Mouse (Mus musculus) kidney, embryonic 16.5 days (tissue): ENCODE measurements around the gene Ttc17. TPM values are rescaled to one million over a fixed set of nuclear protein-coding genes. Genes with fewer than 3 reads are reported as not detected.

Source experiments
- ATAC-seq: fragments of 200-750 bp; cut with Nextera tagmentation; 2 replicates; pipeline ENCODE4 v1.8.0; 2017; ENCODE audit warnings: moderate TSS enrichment; ENCODE audit not compliant: low FRiP score, low TSS enrichment
- H3K27ac ChIP-seq: fragments of 300-500 bp; sonication (generic); 2 replicates; pipeline ENCODE4 v1.5.1; 2014; ENCODE audit warnings: low read length
- H3K27me3 ChIP-seq: fragments of 300-500 bp; sonication (generic); 2 replicates; pipeline ENCODE4 v1.6.1; 2014; ENCODE audit warnings: low read length, control low read depth, mixed read lengths; ENCODE audit not compliant: insufficient read depth
- H3K36me3 ChIP-seq: fragments of 300-500 bp; sonication (generic); 2 replicates; pipeline ENCODE4 v1.6.1; 2014; ENCODE audit warnings: low read length, control low read depth, mixed read lengths; ENCODE audit not compliant: insufficient read depth
- H3K4me1 ChIP-seq: fragments of 300-500 bp; sonication (generic); 2 replicates; pipeline ENCODE4 v1.6.1; 2014; ENCODE audit warnings: low read length, control low read depth, mixed read lengths; ENCODE audit not compliant: insufficient read depth
- H3K4me2 ChIP-seq: fragments of 300-500 bp; sonication (generic); replicated peaks from 2 replicates; pipeline ENCODE4 v1.6.1; 2014; ENCODE audit warnings: low read depth, low read length
- H3K4me3 ChIP-seq: fragments of 300-500 bp; sonication (generic); 2 replicates; pipeline ENCODE4 v1.5.1; 2014; ENCODE audit warnings: mild to moderate bottlenecking, low read length
- H3K9ac ChIP-seq: fragments of 300-500 bp; sonication (generic); replicated peaks from 2 replicates; pipeline ENCODE4 v1.6.1; 2014; ENCODE audit warnings: low read length
- H3K9me3 ChIP-seq: fragments of 300-500 bp; sonication (generic); 2 replicates; pipeline ENCODE4 v1.6.1; 2016; ENCODE audit warnings: low read length, control low read depth
- WGBS: fragments of 180-500 bp; shearing (Covaris S2); extraction: QIAGEN DNeasy Blood & Tissue Kit; methylation state at CpG from one replicate; pipeline ENCODE4 v1.1.7; 2014; 5-methylcytosine and 5-hydroxymethylcytosine counted together
- polyA plus RNA-seq: library from polyadenylated mRNA; unstranded; fragments of >200 nt; fragmentation: Nextera tagmentation; extraction: Ambion mirVana; gene quantifications from 2 replicates; pipeline ENCODE4 v1.2.1, GENCODE M21; 2015

Ttc17 gene
- polyA plus RNA-seq, 1 experiment from 2014 or later = 17.4 TPM

GRCm38 (mm10) chr2:94344624-94345023 is 61.9 kb downstream of the Ttc17 start:
- Histone ChIP-seq H3K4me2 (no peak overlapping the region), H3K9me3 (no peaks in the 10 kb centered on the region), H3K4me1 (peaks cover 6% of the 10 kb centered on the region; the same call in 1 of the 2 replicates), H3K4me3 (no peak overlapping the region), H3K27me3 (no peaks in the 10 kb centered on the region), H3K27ac (no peak overlapping the region), H3K9ac (no peak overlapping the region), H3K36me3 (peaks cover 10% of the 10 kb centered on the region; the same call in 1 of the 2 replicates)
- 92% methylated on average over 4 of the region's 4 CpGs for WGBS
- ATAC-seq = no peak

- peaks cover 6% of the 10 kb centered on the region; the same call in 1 of the 2 replicates for H3K4me1 ChIP-seq
- no peaks in the 10 kb centered on the region for H3K27me3 ChIP-seq
- no peaks in the 10 kb centered on the region for H3K9me3 ChIP-seq
- H3K4me2 ChIP-seq = no peak overlapping the region
- peak; percentile 64; the same call in 1 of the 2 replicates for ATAC-seq
- 58% methylated on average over 12 of the region's 12 CpGs for WGBS
- H3K27ac ChIP-seq = no peak overlapping the region
- H3K9ac ChIP-seq = no peak overlapping the region
- H3K4me3 ChIP-seq = no peak overlapping the region
- peaks cover 10% of the 10 kb centered on the region; the same call in 1 of the 2 replicates for H3K36me3 ChIP-seq
Observed at GRCm38 (mm10) chr2:94343290-94344285, 62.9 kb downstream of the Ttc17 start.

GRCm38 (mm10) chr2:94340769-94341168 is 65.7 kb downstream of the Ttc17 start:
- no peaks in the 10 kb centered on the region for H3K9me3 ChIP-seq
- no peak overlapping the region for H3K4me2 ChIP-seq
- no peaks in the 10 kb centered on the region for H3K4me1 ChIP-seq
- no peaks in the 10 kb centered on the region for H3K27me3 ChIP-seq
- ATAC-seq = no peak
- H3K4me3 ChIP-seq = no peak overlapping the region
- WGBS = 87% methylated on average over 1 of the region's 1 CpGs
- no peak overlapping the region for H3K9ac ChIP-seq
- H3K27ac ChIP-seq = no peak overlapping the region
- H3K36me3 ChIP-seq = peaks cover 20% of the 10 kb centered on the region; the same call in 1 of the 2 replicates

- Histone ChIP-seq H3K27me3 (no peaks in the 10 kb centered on the region), H3K9me3 (no peaks in the 10 kb centered on the region), H3K4me2 (no peak overlapping the region), H3K9ac (no peak overlapping the region), H3K4me3 (no peak overlapping the region), H3K4me1 (no peaks in the 10 kb centered on the region), H3K36me3 (peaks cover 20% of the 10 kb centered on the region; the same call in 1 of the 2 replicates), H3K27ac (no peak overlapping the region)
- no peak for ATAC-seq
- 90% methylated on average over 5 of the region's 5 CpGs for WGBS
Observed at GRCm38 (mm10) chr2:94339495-94339894, 67.0 kb downstream of the Ttc17 start.

GRCm38 (mm10) chr2:94336336-94336735 is 70.2 kb downstream of the Ttc17 start:
- no peaks in the 10 kb centered on the region for H3K27me3 ChIP-seq
- ATAC-seq = no peak
- 91% methylated on average over 9 of the region's 9 CpGs for WGBS
- H3K4me1 ChIP-seq = no peaks in the 10 kb centered on the region
- H3K4me2 ChIP-seq = no peak overlapping the region
- H3K36me3 ChIP-seq = peaks cover 27% of the 10 kb centered on the region
- H3K9me3 ChIP-seq = no peaks in the 10 kb centered on the region
- H3K9ac ChIP-seq = no peak overlapping the region
- H3K27ac ChIP-seq = no peak overlapping the region
- H3K4me3 ChIP-seq = no peak overlapping the region

GRCm38 (mm10) chr2:94334742-94335046 is 71.8 kb downstream of the Ttc17 start:
- H3K36me3 ChIP-seq = peaks cover 30% of the 10 kb centered on the region
- H3K4me1 ChIP-seq = no peaks in the 10 kb centered on the region
- H3K27ac ChIP-seq = no peak overlapping the region
- H3K27me3 ChIP-seq = no peaks in the 10 kb centered on the region
- H3K9me3 ChIP-seq = no peaks in the 10 kb centered on the region
- no peak for ATAC-seq
- WGBS = 64% methylated on average over 2 of the region's 2 CpGs
- H3K9ac ChIP-seq = no peak overlapping the region
- no peak overlapping the region for H3K4me2 ChIP-seq
- no peak overlapping the region for H3K4me3 ChIP-seq

- no peaks in the 10 kb centered on the region for H3K4me1 ChIP-seq
- H3K27ac ChIP-seq = no peak overlapping the region
- no peaks in the 10 kb centered on the region for H3K27me3 ChIP-seq
- H3K4me2 ChIP-seq = no peak overlapping the region
- WGBS = 85% methylated on average over 14 of the region's 14 CpGs
- no peak for ATAC-seq
- H3K9ac ChIP-seq = no peak overlapping the region
- no peaks in the 10 kb centered on the region for H3K9me3 ChIP-seq
- H3K36me3 ChIP-seq = peaks cover 35% of the 10 kb centered on the region
- H3K4me3 ChIP-seq = no peak overlapping the region
Observed at GRCm38 (mm10) chr2:94333841-94334741, 72.4 kb downstream of the Ttc17 start.

GRCm38 (mm10) chr2:94333086-94333485 is 73.4 kb downstream of the Ttc17 start:
- WGBS = 97% methylated on average over 2 of the region's 2 CpGs
- peaks cover 35% of the 10 kb centered on the region for H3K36me3 ChIP-seq

GRCm38 (mm10) chr2:94329336-94329735 is 77.2 kb downstream of the Ttc17 start:
- Histone ChIP-seq H3K4me3 (no peak overlapping the region), H3K27ac (no peak overlapping the region), H3K27me3 (no peaks in the 10 kb centered on the region), H3K9ac (no peak overlapping the region), H3K9me3 (no peaks in the 10 kb centered on the region), H3K4me1 (no peaks in the 10 kb centered on the region), H3K4me2 (no peak overlapping the region), H3K36me3 (peaks cover 36% of the 10 kb centered on the region)
- 92% methylated on average over 13 of the region's 13 CpGs for WGBS
- ATAC-seq = no peak

More at GRCm38 (mm10) chr2:94333086-94333485, 73.4 kb downstream of the Ttc17 start:
- no peak overlapping the region for H3K27ac ChIP-seq
- no peak overlapping the region for H3K4me2 ChIP-seq
- H3K4me3 ChIP-seq = no peak overlapping the region
- H3K4me1 ChIP-seq = no peaks in the 10 kb centered on the region
- no peak overlapping the region for H3K9ac ChIP-seq
- no peaks in the 10 kb centered on the region for H3K27me3 ChIP-seq
- ATAC-seq = no peak
- H3K9me3 ChIP-seq = no peaks in the 10 kb centered on the region
